Mouse (Mus musculus) lung, adult 2 months (tissue): ENCODE results near the gene Qrich1.

Experiments used
- CTCF ChIP-seq: fragments of 200-500 bp; IDR thresholded peaks from 2 replicates; pipeline ENCODE4 v1.5.1; 2011; ENCODE audit warnings: mild to moderate bottlenecking, low read length, control low read depth; ENCODE audit not compliant: insufficient read depth
- POLR2A ChIP-seq: fragments of 200-500 bp; IDR thresholded peaks from 2 replicates; pipeline ENCODE4 v1.6.1; 2011; ENCODE audit warnings: low read depth, mild to moderate bottlenecking, control low read depth, low read length, borderline replicate concordance; ENCODE audit errors: extremely low read depth

- TF ChIP-seq CTCF, result no peak
- TF ChIP-seq POLR2A, result no peak
Measured at GRCm38 (mm10) chr9:108485301-108485875, 31.2 kb upstream of the Qrich1 start.
